Mouse (Mus musculus) urinary bladder, postnatal 10 days (tissue): Measurements from ENCODE around the gene Abhd17c.
A peak's percentile ranks its signal among the peaks of the same experiment; 100 is the strongest.

Experiments used
- DNase-seq: peaks from one replicate; pipeline ENCODE4 v3.0.0; 2022; ENCODE audit warnings: low spot score

Abhd17c gene

GRCm38 (mm10) chr7:84117543-84118122, 34.1 kb downstream of the Abhd17c start:
- DNase-seq, result no peak

GRCm38 (mm10) chr7:84116621-84117542, 34.8 kb downstream of the Abhd17c start:
- DNase-seq, result no peak

- DNase-seq, result no peak
Measured at GRCm38 (mm10) chr7:84115385-84115784, 36.3 kb downstream of the Abhd17c start.

GRCm38 (mm10) chr7:84114775-84115174, 36.9 kb downstream of the Abhd17c start:
- DNase-seq, result no peak

GRCm38 (mm10) chr7:84113035-84113390, 38.7 kb downstream of the Abhd17c start:
- no peak for DNase-seq

GRCm38 (mm10) chr7:84112351-84113034, 39.2 kb downstream of the Abhd17c start:
- DNase-seq, result no peak

GRCm38 (mm10) chr7:84111716-84112350, 39.9 kb downstream of the Abhd17c start:
- no peak for DNase-seq

- DNase-seq, result no peak
Measured at GRCm38 (mm10) chr7:84106942-84107341, 44.8 kb downstream of the Abhd17c start.

- DNase-seq, result no peak
Measured at GRCm38 (mm10) chr7:84102589-84102988, 49.1 kb downstream of the Abhd17c start.

GRCm38 (mm10) chr7:84100672-84101071, 51.0 kb downstream of the Abhd17c start:
- DNase-seq, result no peak

- no peak for DNase-seq
Measured at GRCm38 (mm10) chr7:84098098-84098497, 53.6 kb downstream of the Abhd17c start.

- DNase-seq, result no peak
Measured at GRCm38 (mm10) chr7:84096501-84096900, 55.2 kb downstream of the Abhd17c start.

- no peak for DNase-seq
Measured at GRCm38 (mm10) chr7:84090793-84091192, 60.9 kb downstream of the Abhd17c start.

- DNase-seq, result no peak
Measured at GRCm38 (mm10) chr7:84089777-84090176, 61.9 kb downstream of the Abhd17c start.

- no peak for DNase-seq
Measured at GRCm38 (mm10) chr7:84088971-84089370, 62.7 kb downstream of the Abhd17c start.

GRCm38 (mm10) chr7:84088191-84088590, 63.5 kb downstream of the Abhd17c start:
- no peak for DNase-seq

GRCm38 (mm10) chr7:84086039-84086829, 65.5 kb downstream of the Abhd17c start, which contains the start of gene Cemip:
Gene Cemip (minus strand): TSS chr7:84086502.
- DNase-seq, result peak; percentile 56

- DNase-seq, result peak; percentile 33
Measured at GRCm38 (mm10) chr7:84085049-84085945, 66.4 kb downstream of the Abhd17c start.

GRCm38 (mm10) chr7:84077257-84078013, 74.3 kb downstream of the Abhd17c start:
- DNase-seq, result no peak

- DNase-seq, result no peak
Measured at GRCm38 (mm10) chr7:84074266-84074665, 77.4 kb downstream of the Abhd17c start.
